Mouse (Mus musculus) midbrain, embryonic 13.5 days (tissue): ENCODE results near the gene Gm10203. TPM values are rescaled to one million over a fixed set of nuclear protein-coding genes. Genes with fewer than 3 reads are reported as not detected.

Experiments used
- ATAC-seq: fragments of 200-750 bp; cut with Nextera tagmentation; 2 replicates; pipeline ENCODE4 v1.8.0; 2017; ENCODE audit warnings: mild to moderate bottlenecking, moderate TSS enrichment, moderate library complexity
- H3K27ac ChIP-seq: fragments of 300-500 bp; sonication (generic); 2 replicates; pipeline ENCODE4 v1.5.1; 2015; ENCODE audit warnings: inconsistent platforms, mild to moderate bottlenecking, moderate library complexity
- H3K27me3 ChIP-seq: fragments of 300-500 bp; sonication (generic); 2 replicates; pipeline ENCODE4 v1.6.1; 2015; ENCODE audit warnings: mild to moderate bottlenecking, inconsistent platforms
- H3K36me3 ChIP-seq: fragments of 300-500 bp; sonication (generic); 2 replicates; pipeline ENCODE4 v1.6.1; 2015; ENCODE audit warnings: mild to moderate bottlenecking, inconsistent platforms
- H3K4me1 ChIP-seq: fragments of 300-500 bp; sonication (generic); replicated peaks from 2 replicates; pipeline ENCODE4 v1.6.1; 2015; ENCODE audit warnings: inconsistent platforms
- H3K4me2 ChIP-seq: fragments of 300-500 bp; sonication (generic); replicated peaks from 2 replicates; pipeline ENCODE4 v1.6.1; 2015; ENCODE audit warnings: moderate library complexity, mild to moderate bottlenecking, inconsistent platforms
- H3K4me3 ChIP-seq: fragments of 300-500 bp; sonication (generic); replicated peaks from 2 replicates; pipeline ENCODE4 v1.5.1; 2015; ENCODE audit warnings: mild to moderate bottlenecking, inconsistent platforms
- H3K9ac ChIP-seq: fragments of 300-500 bp; sonication (generic); replicated peaks from 2 replicates; pipeline ENCODE4 v1.6.1; 2015; ENCODE audit warnings: mild to moderate bottlenecking, inconsistent platforms
- H3K9me3 ChIP-seq: fragments of 300-500 bp; sonication (generic); 2 replicates; pipeline ENCODE4 v1.6.1; 2016; ENCODE audit warnings: mild to moderate bottlenecking, inconsistent platforms
- WGBS: fragments of 180-500 bp; shearing (Covaris S2); methylation state at CpG from one replicate; pipeline ENCODE4 v1.1.7; 2015; 5-methylcytosine and 5-hydroxymethylcytosine counted together
- polyA plus RNA-seq: library from polyadenylated mRNA; unstranded; fragments of >200 nt; fragmentation: Nextera tagmentation; extraction: Ambion mirVana; gene quantifications from 2 replicates; pipeline ENCODE4 v1.2.1, GENCODE M21; 2015

The Gm10203 gene
- polyA plus RNA-seq, 1 experiment from 2014 or later: not detected

- Histone ChIP-seq H3K27ac (no peak overlapping the region), H3K4me1 (no peaks in the 10 kb centered on the region), H3K27me3 (no peaks in the 10 kb centered on the region), H3K36me3 (no peaks in the 10 kb centered on the region), H3K4me3 (no peak overlapping the region), H3K9me3 (no peaks in the 10 kb centered on the region), H3K4me2 (no peak overlapping the region), H3K9ac (no peak overlapping the region)
- no peak for ATAC-seq
- WGBS: 77% methylated on average over 3 of the region's 3 CpGs
Observed at GRCm38 (mm10) chr6:149107615-149108014, 22.4 kb upstream of the Gm10203 start.

- no peaks in the 10 kb centered on the region for H3K27me3 ChIP-seq
- no peaks in the 10 kb centered on the region for H3K36me3 ChIP-seq
- no peaks in the 10 kb centered on the region for H3K9me3 ChIP-seq
- ATAC-seq: no peak
- no peaks in the 10 kb centered on the region for H3K4me1 ChIP-seq
- H3K4me3 ChIP-seq: no peak overlapping the region
- H3K27ac ChIP-seq: no peak overlapping the region
- H3K4me2 ChIP-seq: no peak overlapping the region
- WGBS: 85% methylated on average over 2 of the region's 2 CpGs
- no peak overlapping the region for H3K9ac ChIP-seq
Observed at GRCm38 (mm10) chr6:149108909-149109308, 21.1 kb upstream of the Gm10203 start.

- H3K27ac ChIP-seq: no peak overlapping the region
- H3K9ac ChIP-seq: no peak overlapping the region
- no peaks in the 10 kb centered on the region for H3K9me3 ChIP-seq
- no peaks in the 10 kb centered on the region for H3K36me3 ChIP-seq
- no peak overlapping the region for H3K4me2 ChIP-seq
- H3K4me1 ChIP-seq: no peaks in the 10 kb centered on the region
- no peak overlapping the region for H3K4me3 ChIP-seq
- ATAC-seq: no peak
- no peaks in the 10 kb centered on the region for H3K27me3 ChIP-seq
Observed at GRCm38 (mm10) chr6:149116992-149117391, 13.0 kb upstream of the Gm10203 start.

GRCm38 (mm10) chr6:149118935-149119334, 11.0 kb upstream of the Gm10203 start:
- no peaks in the 10 kb centered on the region for H3K4me1 ChIP-seq
- no peaks in the 10 kb centered on the region for H3K27me3 ChIP-seq
- WGBS: 67% methylated on average over 2 of the region's 2 CpGs
- no peaks in the 10 kb centered on the region for H3K36me3 ChIP-seq
- H3K4me3 ChIP-seq: no peak overlapping the region
- no peak for ATAC-seq
- no peak overlapping the region for H3K4me2 ChIP-seq
- H3K9me3 ChIP-seq: no peaks in the 10 kb centered on the region
- no peak overlapping the region for H3K9ac ChIP-seq
- H3K27ac ChIP-seq: no peak overlapping the region

GRCm38 (mm10) chr6:149119853-149120252, 10.1 kb upstream of the Gm10203 start:
- H3K36me3 ChIP-seq: no peaks in the 10 kb centered on the region
- WGBS: 39% methylated on average over 2 of the region's 2 CpGs
- no peaks in the 10 kb centered on the region for H3K9me3 ChIP-seq
- H3K4me1 ChIP-seq: no peaks in the 10 kb centered on the region
- no peak overlapping the region for H3K27ac ChIP-seq
- H3K4me2 ChIP-seq: no peak overlapping the region
- H3K9ac ChIP-seq: no peak overlapping the region
- H3K27me3 ChIP-seq: no peaks in the 10 kb centered on the region
- H3K4me3 ChIP-seq: no peak overlapping the region
- ATAC-seq: peak; percentile 72; the same call in 1 of the 2 replicates

- no peaks in the 10 kb centered on the region for H3K27me3 ChIP-seq
- no peak overlapping the region for H3K4me2 ChIP-seq
- no peaks in the 10 kb centered on the region for H3K36me3 ChIP-seq
- no peaks in the 10 kb centered on the region for H3K9me3 ChIP-seq
- H3K4me3 ChIP-seq: no peak overlapping the region
- ATAC-seq: no peak
- H3K27ac ChIP-seq: no peak overlapping the region
- H3K4me1 ChIP-seq: no peaks in the 10 kb centered on the region
- 88% methylated on average over 3 of the region's 3 CpGs for WGBS
- H3K9ac ChIP-seq: no peak overlapping the region
Observed at GRCm38 (mm10) chr6:149123042-149123441, 6.9 kb upstream of the Gm10203 start.

GRCm38 (mm10) chr6:149126675-149127074, 3.3 kb upstream of the Gm10203 start:
- no peak overlapping the region for H3K27ac ChIP-seq
- no peak overlapping the region for H3K9ac ChIP-seq
- 0 out of 2 replicates have a peak, but pooled peaks cover 6% of the 10 kb centered on the region for H3K4me1 ChIP-seq
- H3K4me2 ChIP-seq: no peak overlapping the region
- no peaks in the 10 kb centered on the region for H3K36me3 ChIP-seq
- ATAC-seq: no peak
- H3K9me3 ChIP-seq: no peaks in the 10 kb centered on the region
- no peak overlapping the region for H3K4me3 ChIP-seq
- H3K27me3 ChIP-seq: no peaks in the 10 kb centered on the region
- 58% methylated on average over 4 of the region's 4 CpGs for WGBS

GRCm38 (mm10) chr6:149131111-149131510, 1.1 kb downstream of the Gm10203 start:
- H3K36me3 ChIP-seq: no peaks in the 10 kb centered on the region
- H3K9me3 ChIP-seq: no peaks in the 10 kb centered on the region
- no peak overlapping the region for H3K9ac ChIP-seq
- no peaks in the 10 kb centered on the region for H3K27me3 ChIP-seq
- WGBS: 13% methylated on average over 3 of the region's 3 CpGs
- no peak overlapping the region for H3K4me2 ChIP-seq
- 0 out of 2 replicates have a peak, but pooled peaks cover 6% of the 10 kb centered on the region for H3K4me1 ChIP-seq
- no peak for ATAC-seq
- no peak overlapping the region for H3K27ac ChIP-seq
- H3K4me3 ChIP-seq: no peak overlapping the region

GRCm38 (mm10) chr6:149132311-149133077, 2.5 kb downstream of the Gm10203 start:
- 0 out of 2 replicates have a peak, but pooled peaks have one; percentile 53 for ATAC-seq
- no peaks in the 10 kb centered on the region for H3K27me3 ChIP-seq
- no peaks in the 10 kb centered on the region for H3K9me3 ChIP-seq
- H3K9ac ChIP-seq: no peak overlapping the region
- no peaks in the 10 kb centered on the region for H3K36me3 ChIP-seq
- H3K4me1 ChIP-seq: 0 out of 2 replicates have a peak, but pooled peaks cover 6% of the 10 kb centered on the region
- H3K27ac ChIP-seq: no peak overlapping the region
- H3K4me3 ChIP-seq: no peak overlapping the region
- 34% methylated on average over 5 of the region's 5 CpGs for WGBS
- no peak overlapping the region for H3K4me2 ChIP-seq

GRCm38 (mm10) chr6:149134391-149135150, 4.6 kb downstream of the Gm10203 start:
- no peak overlapping the region for H3K27ac ChIP-seq
- H3K4me2 ChIP-seq: no peak overlapping the region
- no peaks in the 10 kb centered on the region for H3K36me3 ChIP-seq
- H3K9ac ChIP-seq: no peak overlapping the region
- H3K9me3 ChIP-seq: no peaks in the 10 kb centered on the region
- no peak for ATAC-seq
- no peak overlapping the region for H3K4me3 ChIP-seq
- 0 out of 2 replicates have a peak, but pooled peaks cover 6% of the 10 kb centered on the region for H3K4me1 ChIP-seq
- no peaks in the 10 kb centered on the region for H3K27me3 ChIP-seq
- 20% methylated on average over 5 of the region's 5 CpGs for WGBS

- Histone ChIP-seq H3K4me1 (0 out of 2 replicates have a peak, but pooled peaks cover 6% of the 10 kb centered on the region), H3K9ac (no peak overlapping the region), H3K9me3 (no peaks in the 10 kb centered on the region), H3K27me3 (no peaks in the 10 kb centered on the region), H3K4me3 (no peak overlapping the region), H3K4me2 (no peak overlapping the region), H3K27ac (no peak overlapping the region), H3K36me3 (no peaks in the 10 kb centered on the region)
- 81% methylated on average over 6 of the region's 6 CpGs for WGBS
- no peak for ATAC-seq
Observed at GRCm38 (mm10) chr6:149135631-149136030, 5.7 kb downstream of the Gm10203 start.

GRCm38 (mm10) chr6:149137936-149138335, 8.0 kb downstream of the Gm10203 start:
- Histone ChIP-seq H3K4me2 (no peak overlapping the region), H3K27ac (no peak overlapping the region), H3K27me3 (no peaks in the 10 kb centered on the region), H3K9me3 (no peaks in the 10 kb centered on the region), H3K4me3 (no peak overlapping the region), H3K9ac (no peak overlapping the region), H3K36me3 (no peaks in the 10 kb centered on the region), H3K4me1 (peaks cover 12% of the 10 kb centered on the region)
- ATAC-seq: no peak
- WGBS: 78% methylated on average over 2 of the region's 2 CpGs
